Mouse (Mus musculus) heart, embryonic 14.5 days (tissue): ENCODE data around the gene Fbf1. TPM values are rescaled to one million over a fixed set of nuclear protein-coding genes. Genes with fewer than 3 reads are reported as not detected.

ENCODE experiments used
- ATAC-seq: fragments of 200-750 bp; cut with Nextera tagmentation; 2 replicates; pipeline ENCODE4 v1.8.0; 2017; ENCODE audit warnings: low read depth, moderate TSS enrichment; ENCODE audit not compliant: insufficient number of reproducible peaks, insufficient read depth, low FRiP score
- H3K27ac ChIP-seq, 2 experiments: fragments of 200-500 bp in 1 of 2; fragments of 300-500 bp in 1 of 2; sonication (generic) in 1 of 2; replicated peaks in 1 of 2; 2 replicates each; pipeline ENCODE4 v1.5.1; 2012 to 2014; ENCODE audit warnings: low read depth in 2 of 2, low read length in 2 of 2, control low read depth in 1 of 2, mild to moderate bottlenecking in 1 of 2, mixed read lengths in 1 of 2; ENCODE audit not compliant: control insufficient read depth in 1 of 2, insufficient read depth in 1 of 2
- H3K27me3 ChIP-seq: fragments of 300-500 bp; sonication (generic); 2 replicates; pipeline ENCODE4 v1.6.1; 2014; ENCODE audit warnings: mild to moderate bottlenecking, low read length, control low read depth; ENCODE audit not compliant: control insufficient read depth, insufficient read depth
- H3K36me3 ChIP-seq: fragments of 300-500 bp; sonication (generic); 2 replicates; pipeline ENCODE4 v1.6.1; 2014; ENCODE audit warnings: mild to moderate bottlenecking, control low read depth, low read length, mixed read lengths; ENCODE audit not compliant: control insufficient read depth, insufficient read depth
- H3K4me1 ChIP-seq, 2 experiments: fragments of 200-500 bp in 1 of 2; fragments of 300-500 bp in 1 of 2; sonication (generic) in 1 of 2; 2 replicates each; pipeline ENCODE4 v1.6.1; 2012 to 2014; ENCODE audit warnings: low read length in 2 of 2, control low read depth in 1 of 2, mixed read lengths in 1 of 2; ENCODE audit not compliant: control insufficient read depth in 2 of 2, insufficient read depth in 2 of 2
- H3K4me2 ChIP-seq: fragments of 300-500 bp; sonication (generic); 2 replicates; pipeline ENCODE4 v1.6.1; 2014; ENCODE audit warnings: mild to moderate bottlenecking, low read length
- H3K4me3 ChIP-seq, 2 experiments: fragments of 200-500 bp in 1 of 2; fragments of 300-500 bp in 1 of 2; sonication (generic) in 1 of 2; 2 replicates each; pipeline ENCODE4 v1.5.1; 2012 to 2014; ENCODE audit warnings: low read length in 2 of 2, mild to moderate bottlenecking in 2 of 2, control low read depth in 1 of 2, low read depth in 1 of 2, moderate library complexity in 1 of 2; ENCODE audit not compliant: control insufficient read depth in 1 of 2, insufficient read depth in 1 of 2
- H3K9ac ChIP-seq: fragments of 300-500 bp; sonication (generic); 2 replicates; pipeline ENCODE4 v1.6.1; 2014; ENCODE audit warnings: mild to moderate bottlenecking, low read length
- H3K9me3 ChIP-seq: fragments of 300-500 bp; sonication (generic); 2 replicates; pipeline ENCODE4 v1.6.1; 2016; ENCODE audit warnings: low read length, control low read depth; ENCODE audit not compliant: control insufficient read depth
- WGBS: fragments of 180-500 bp; shearing (Covaris S2); extraction: QIAGEN DNeasy Blood & Tissue Kit; methylation state at CpG from one replicate; pipeline ENCODE4 v1.1.7; 2014; 5-methylcytosine and 5-hydroxymethylcytosine counted together
- polyA plus RNA-seq: library from polyadenylated mRNA; unstranded; fragments of >200 nt; fragmentation: Nextera tagmentation; extraction: Ambion mirVana; gene quantifications from 2 replicates; pipeline ENCODE4 v1.2.1, GENCODE M21; 2014

The Fbf1 gene
- polyA plus RNA-seq, 1 experiment from 2014 or later, result 14.9 TPM

GRCm38 (mm10) chr11:116167232-116167631 lies 734 bp downstream of the Fbf1 start:
- H3K9ac ChIP-seq, result peak overlapping the region; percentile 79
- H3K4me3 ChIP-seq, result peak overlapping the region; percentile 51 to 53
- peaks cover 27% of the 10 kb centered on the region for H3K36me3 ChIP-seq
- peaks cover 8% of the 10 kb centered on the region in 2 experiments for H3K4me1 ChIP-seq
- peak overlapping the region; percentile 93 to 96 for H3K27ac ChIP-seq
- peak overlapping the region; percentile 93 for H3K4me2 ChIP-seq
- no peaks in the 10 kb centered on the region for H3K9me3 ChIP-seq
- no peak for ATAC-seq
- 2% methylated on average over 6 of the region's 6 CpGs for WGBS
- no peaks in the 10 kb centered on the region for H3K27me3 ChIP-seq

- Histone ChIP-seq H3K36me3 (peaks cover 39% of the 10 kb centered on the region), H3K27ac (no peak overlapping the region), H3K9ac (no peak overlapping the region), H3K9me3 (no peaks in the 10 kb centered on the region), H3K4me1 (peaks cover 8% of the 10 kb centered on the region in 2 experiments), H3K27me3 (no peaks in the 10 kb centered on the region), H3K4me3 (no peak overlapping the region), H3K4me2 (no peak overlapping the region)
- ATAC-seq, result no peak
- 56% methylated on average over 9 of the region's 9 CpGs for WGBS
Measured at GRCm38 (mm10) chr11:116163002-116163401, 5.0 kb downstream of the Fbf1 start.

- no peak overlapping the region for H3K27ac ChIP-seq
- H3K4me3 ChIP-seq, result no peak overlapping the region
- H3K4me1 ChIP-seq, result peaks cover 8% of the 10 kb centered on the region in 2 experiments
- H3K36me3 ChIP-seq, result peaks cover 48% of the 10 kb centered on the region
- no peaks in the 10 kb centered on the region for H3K9me3 ChIP-seq
- no peak overlapping the region for H3K4me2 ChIP-seq
- no peak for ATAC-seq
- no peaks in the 10 kb centered on the region for H3K27me3 ChIP-seq
- no peak overlapping the region for H3K9ac ChIP-seq
- 79% methylated on average over 10 of the region's 10 CpGs for WGBS
Measured at GRCm38 (mm10) chr11:116162146-116162545, 5.8 kb downstream of the Fbf1 start.

- no peaks in the 10 kb centered on the region for H3K27me3 ChIP-seq
- no peak overlapping the region for H3K4me3 ChIP-seq
- no peak for ATAC-seq
- 72% methylated on average over 12 of the region's 12 CpGs for WGBS
- no peak overlapping the region for H3K27ac ChIP-seq
- no peak overlapping the region for H3K4me2 ChIP-seq
- H3K9me3 ChIP-seq, result no peaks in the 10 kb centered on the region
- H3K9ac ChIP-seq, result no peak overlapping the region
- peaks cover 56% of the 10 kb centered on the region for H3K36me3 ChIP-seq
- peaks cover 0 to 1% of the 10 kb centered on the region in 2 experiments; a peak in 3 of 4 replicates for H3K4me1 ChIP-seq
Measured at GRCm38 (mm10) chr11:116161312-116161711, 6.7 kb downstream of the Fbf1 start.

GRCm38 (mm10) chr11:116150960-116151359 lies 17.0 kb downstream of the Fbf1 start:
- Histone ChIP-seq H3K4me3 (no peak overlapping the region), H3K9me3 (no peaks in the 10 kb centered on the region), H3K4me1 (peaks cover 0 to 4% of the 10 kb centered on the region in 2 experiments; a peak in 2 of 4 replicates), H3K9ac (no peak overlapping the region), H3K4me2 (no peak overlapping the region), H3K36me3 (peaks cover 98% of the 10 kb centered on the region), H3K27ac (no peak overlapping the region), H3K27me3 (no peaks in the 10 kb centered on the region)
- ATAC-seq, result no peak
- WGBS, result 88% methylated on average over 2 of the region's 2 CpGs

- H3K4me1 ChIP-seq, result peaks cover 0 to 4% of the 10 kb centered on the region in 2 experiments; a peak in 2 of 4 replicates
- no peak overlapping the region for H3K27ac ChIP-seq
- H3K9ac ChIP-seq, result no peak overlapping the region
- no peaks in the 10 kb centered on the region for H3K9me3 ChIP-seq
- no peak overlapping the region for H3K4me2 ChIP-seq
- H3K4me3 ChIP-seq, result no peak overlapping the region
- ATAC-seq, result no peak
- H3K36me3 ChIP-seq, result peaks cover 98% of the 10 kb centered on the region
- H3K27me3 ChIP-seq, result no peaks in the 10 kb centered on the region
- WGBS, result 81% methylated on average over 6 of the region's 6 CpGs
Measured at GRCm38 (mm10) chr11:116149341-116149740, 18.6 kb downstream of the Fbf1 start.

GRCm38 (mm10) chr11:116148761-116149221 lies 19.2 kb downstream of the Fbf1 start:
- Histone ChIP-seq H3K4me2 (no peak overlapping the region), H3K4me1 (peaks cover 0 to 4% of the 10 kb centered on the region in 2 experiments; a peak in 2 of 4 replicates), H3K27me3 (no peaks in the 10 kb centered on the region), H3K9ac (0 out of 2 replicates have a peak overlapping the region, but pooled peaks have one; percentile 12), H3K9me3 (no peaks in the 10 kb centered on the region), H3K27ac (no peak overlapping the region), H3K36me3 (peaks cover 98% of the 10 kb centered on the region), H3K4me3 (no peak overlapping the region)
- 35% methylated on average over 20 of the region's 20 CpGs for WGBS
- ATAC-seq, result no peak
